Mouse (Mus musculus): ENCODE data around the gene Usp53.

DNA sequence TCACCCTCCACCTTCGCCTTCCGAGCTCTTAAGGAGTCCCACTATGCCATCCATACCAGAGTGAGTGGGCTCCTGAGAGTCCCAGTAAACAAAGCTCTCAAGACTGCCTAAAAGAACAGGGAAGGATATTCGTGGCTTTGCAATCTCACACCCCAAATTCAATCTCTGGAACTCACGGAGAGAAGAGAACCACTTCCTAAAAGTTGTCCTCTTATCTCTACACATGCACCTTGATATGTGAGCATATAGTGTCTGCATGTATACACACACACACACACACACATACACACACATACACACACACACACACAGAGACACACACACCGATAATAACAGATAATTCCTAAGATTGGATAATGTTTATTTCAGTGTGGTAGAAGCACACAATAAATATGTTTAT is 68.8 kb downstream of the Usp53 start:
- TF ChIP-seq CTCF (IDR thresholded peaks at IDR 0.05; ENCODE audit: control insufficient read depth, insufficient read depth, insufficient read length) (no peak), USF1 (IDR thresholded peaks at IDR 0.05; ENCODE audit: low read depth) (no peak), FOSL1 (IDR thresholded peaks at IDR 0.05; ENCODE audit: insufficient read depth, low read length, poor library complexity, severe bottlenecking) (no peak), MYOG (IDR thresholded peaks at IDR 0.05; ENCODE audit: control insufficient read depth, extremely low read depth, insufficient read length) (no peak)
